Mouse (Mus musculus) embryo, embryonic 11 days (tissue): ENCODE results near the gene Rabgef1.

Source experiments
- DNase-seq: peaks from one replicate; pipeline ENCODE4 v3.0.0-alpha.2; 2015

Gene Rabgef1

GRCm38 (mm10) chr5:130171423-130171954 is at the start of gene Rabgef1:
Gene Rabgef1 (plus strand): TSS chr5:130171798.
- peak; percentile 94 for DNase-seq

GRCm38 (mm10) chr5:130122355-130122754 is 49.2 kb upstream of the Rabgef1 start:
- DNase-seq = no peak

- no peak for DNase-seq
Measured at GRCm38 (mm10) chr5:130124271-130124670, 47.3 kb upstream of the Rabgef1 start.

GRCm38 (mm10) chr5:130128686-130129523 is 42.7 kb upstream of the Rabgef1 start:
- DNase-seq = no peak

GRCm38 (mm10) chr5:130129524-130129793 is 42.1 kb upstream of the Rabgef1 start:
- DNase-seq = no peak

GRCm38 (mm10) chr5:130136597-130136996 is 35.0 kb upstream of the Rabgef1 start:
- no peak for DNase-seq

- DNase-seq = peak; percentile 78
Measured at GRCm38 (mm10) chr5:130139393-130139792, 32.2 kb upstream of the Rabgef1 start.

GRCm38 (mm10) chr5:130141138-130141537 is 30.5 kb upstream of the Rabgef1 start:
- DNase-seq = no peak

GRCm38 (mm10) chr5:130142041-130142440 is 29.6 kb upstream of the Rabgef1 start:
- DNase-seq = no peak

- DNase-seq = no peak
Measured at GRCm38 (mm10) chr5:130143101-130143500, 28.5 kb upstream of the Rabgef1 start.

- DNase-seq = peak; percentile 84
Measured at GRCm38 (mm10) chr5:130143977-130144333, 27.6 kb upstream of the Rabgef1 start.

GRCm38 (mm10) chr5:130144334-130145312 is 27.0 kb upstream of the Rabgef1 start, which contains the start of gene Kctd7:
Gene Kctd7 (plus strand): TSS chr5:130144861.
- peak; percentile 98 for DNase-seq

- no peak for DNase-seq
Measured at GRCm38 (mm10) chr5:130145961-130146360, 25.6 kb upstream of the Rabgef1 start.

GRCm38 (mm10) chr5:130149726-130150310 is 21.8 kb upstream of the Rabgef1 start:
- no peak for DNase-seq

GRCm38 (mm10) chr5:130154286-130154685 is 17.3 kb upstream of the Rabgef1 start:
- DNase-seq = no peak

GRCm38 (mm10) chr5:130158545-130158944 is 13.1 kb upstream of the Rabgef1 start:
- DNase-seq = no peak

- no peak for DNase-seq
Measured at GRCm38 (mm10) chr5:130159761-130160201, 11.8 kb upstream of the Rabgef1 start.

- DNase-seq = peak; percentile 84
Measured at GRCm38 (mm10) chr5:130163670-130164069, 7.9 kb upstream of the Rabgef1 start.

- DNase-seq = no peak
Measured at GRCm38 (mm10) chr5:130165213-130165612, 6.4 kb upstream of the Rabgef1 start.

- no peak for DNase-seq
Measured at GRCm38 (mm10) chr5:130169109-130169508, 2.5 kb upstream of the Rabgef1 start.

GRCm38 (mm10) chr5:130170666-130171422 is 754 bp upstream of the Rabgef1 start:
- no peak for DNase-seq

GRCm38 (mm10) chr5:130171956-130172601 is 481 bp downstream of the Rabgef1 start:
- DNase-seq = peak; percentile 46
